Mouse (Mus musculus): ENCODE results near the gene Msi2. TPM values are rescaled to one million over a fixed set of nuclear protein-coding genes. Genes with fewer than 3 reads are reported as not detected.

The Msi2 gene
- polyA plus RNA-seq, 1 experiment from 2014 or later: 3.9 TPM

GRCm38 (mm10) chr11:88515736-88516583 is 202.4 kb downstream of the Msi2 start:
- ATAC-seq (ENCODE audit: low read depth) (no peak), DNase-seq (no peak)
- no peak overlapping the region for H3K4me2 ChIP-seq
- H3K27ac ChIP-seq: no peak overlapping the region
- H3K4me3 ChIP-seq (replicated peaks): no peak overlapping the region
- no peaks in the 10 kb centered on the region for H3K9me3 ChIP-seq (replicated peaks)
- H3K27me3 ChIP-seq: no peaks in the 10 kb centered on the region
- H3K4me1 ChIP-seq (replicated peaks): peaks cover 12% of the 10 kb centered on the region; the same call in 1 of the 2 replicates
- WGBS (ENCODE audit: insufficient replicate concordance): 60% methylated on average over 6 of the region's 6 CpGs
- H3K9ac ChIP-seq: no peak overlapping the region
- no peaks in the 10 kb centered on the region for H3K36me3 ChIP-seq

GRCm38 (mm10) chr11:88515267-88515666 is 203.0 kb downstream of the Msi2 start:
- H3K4me2 ChIP-seq: no peak overlapping the region
- no peaks in the 10 kb centered on the region for H3K27me3 ChIP-seq
- no peak overlapping the region for H3K9ac ChIP-seq
- no peak for ATAC-seq (ENCODE audit: low read depth)
- no peak overlapping the region for H3K4me3 ChIP-seq (replicated peaks)
- no peaks in the 10 kb centered on the region for H3K36me3 ChIP-seq
- 70% methylated on average over 2 of the region's 2 CpGs for WGBS (ENCODE audit: insufficient replicate concordance)
- no peak for DNase-seq
- no peaks in the 10 kb centered on the region for H3K9me3 ChIP-seq (replicated peaks)
- H3K4me1 ChIP-seq (replicated peaks): peaks cover 12% of the 10 kb centered on the region; the same call in 1 of the 2 replicates
- no peak overlapping the region for H3K27ac ChIP-seq

- no peak for DNase-seq
- Histone ChIP-seq H3K4me3 (replicated peaks) (no peak overlapping the region), H3K27me3 (no peaks in the 10 kb centered on the region), H3K4me1 (replicated peaks) (peaks cover 12% of the 10 kb centered on the region; the same call in 1 of the 2 replicates), H3K4me2 (no peak overlapping the region), H3K9ac (no peak overlapping the region), H3K27ac (no peak overlapping the region; the same call in 1 of the 2 replicates), H3K36me3 (no peaks in the 10 kb centered on the region), H3K9me3 (replicated peaks) (no peaks in the 10 kb centered on the region)
- 80% methylated on average over 12 of the region's 12 CpGs for WGBS (ENCODE audit: insufficient replicate concordance)
- ATAC-seq (ENCODE audit: low read depth): no peak
These were observed 204.0 kb downstream of the Msi2 start for GRCm38 (mm10) chr11:88514151-88514926.

GRCm38 (mm10) chr11:88512580-88512979 is 205.7 kb downstream of the Msi2 start:
- 45% methylated on average over 4 of the region's 4 CpGs for WGBS (ENCODE audit: insufficient replicate concordance)
- no peaks in the 10 kb centered on the region for H3K9me3 ChIP-seq (replicated peaks)
- no peaks in the 10 kb centered on the region for H3K36me3 ChIP-seq
- H3K27ac ChIP-seq: no peak overlapping the region
- ATAC-seq (ENCODE audit: low read depth) (no peak), DNase-seq (peak; percentile 11)
- no peak overlapping the region for H3K4me3 ChIP-seq (replicated peaks)
- peaks cover 12% of the 10 kb centered on the region; the same call in 1 of the 2 replicates for H3K4me1 ChIP-seq (replicated peaks)
- H3K4me2 ChIP-seq: no peak overlapping the region
- H3K27me3 ChIP-seq: no peaks in the 10 kb centered on the region
- no peak overlapping the region for H3K9ac ChIP-seq

GRCm38 (mm10) chr11:88510282-88510850 is 207.9 kb downstream of the Msi2 start:
- no peak overlapping the region for H3K4me3 ChIP-seq (replicated peaks)
- no peaks in the 10 kb centered on the region for H3K27me3 ChIP-seq
- H3K9me3 ChIP-seq (replicated peaks): no peaks in the 10 kb centered on the region
- 59% methylated on average over 8 of the region's 8 CpGs for WGBS (ENCODE audit: insufficient replicate concordance)
- H3K4me2 ChIP-seq: no peak overlapping the region
- H3K9ac ChIP-seq: no peak overlapping the region
- no peak overlapping the region for H3K27ac ChIP-seq
- no peaks in the 10 kb centered on the region for H3K36me3 ChIP-seq
- H3K4me1 ChIP-seq (replicated peaks): peaks cover 6% of the 10 kb centered on the region; the same call in 1 of the 2 replicates
- ATAC-seq (ENCODE audit: low read depth) (no peak), DNase-seq (no peak)

- no peak for ATAC-seq (ENCODE audit: low read depth)
- DNase-seq: no peak
- Histone ChIP-seq H3K9ac (no peak overlapping the region), H3K27ac (no peak overlapping the region), H3K4me3 (replicated peaks) (no peak overlapping the region), H3K36me3 (no peaks in the 10 kb centered on the region), H3K27me3 (no peaks in the 10 kb centered on the region), H3K4me1 (replicated peaks) (peaks cover 3% of the 10 kb centered on the region; the same call in 1 of the 2 replicates), H3K4me2 (no peak overlapping the region), H3K9me3 (replicated peaks) (no peaks in the 10 kb centered on the region)
- 75% methylated on average over 4 of the region's 4 CpGs for WGBS (ENCODE audit: insufficient replicate concordance)
These were observed 208.8 kb downstream of the Msi2 start for GRCm38 (mm10) chr11:88509464-88509863.

GRCm38 (mm10) chr11:88508133-88508532 is 210.2 kb downstream of the Msi2 start:
- no peaks in the 10 kb centered on the region for H3K36me3 ChIP-seq
- WGBS (ENCODE audit: insufficient replicate concordance): 81% methylated on average over 7 of the region's 7 CpGs

GRCm38 (mm10) chr11:88506544-88507419 is 211.5 kb downstream of the Msi2 start:
- no peak for ATAC-seq (ENCODE audit: low read depth)
- H3K27ac ChIP-seq: no peak overlapping the region
- no peak for DNase-seq
- no peaks in the 10 kb centered on the region for H3K4me1 ChIP-seq (replicated peaks)
- H3K36me3 ChIP-seq: no peaks in the 10 kb centered on the region
- no peak overlapping the region for H3K4me2 ChIP-seq
- no peaks in the 10 kb centered on the region for H3K27me3 ChIP-seq
- no peak overlapping the region for H3K4me3 ChIP-seq (replicated peaks)
- H3K9ac ChIP-seq: no peak overlapping the region
- H3K9me3 ChIP-seq (replicated peaks): no peaks in the 10 kb centered on the region
- 65% methylated on average over 5 of the region's 5 CpGs for WGBS (ENCODE audit: insufficient replicate concordance)

More at GRCm38 (mm10) chr11:88508133-88508532, 210.2 kb downstream of the Msi2 start:
- no peak overlapping the region for H3K4me2 ChIP-seq
- no peak for ATAC-seq (ENCODE audit: low read depth)
- no peaks in the 10 kb centered on the region for H3K9me3 ChIP-seq (replicated peaks)
- no peak for DNase-seq
- no peaks in the 10 kb centered on the region for H3K4me1 ChIP-seq (replicated peaks)
- no peak overlapping the region for H3K4me3 ChIP-seq (replicated peaks)
- H3K9ac ChIP-seq: no peak overlapping the region
- H3K27ac ChIP-seq: no peak overlapping the region
- H3K27me3 ChIP-seq: no peaks in the 10 kb centered on the region

GRCm38 (mm10) chr11:88506109-88506508 is 212.2 kb downstream of the Msi2 start:
- Histone ChIP-seq H3K36me3 (no peaks in the 10 kb centered on the region), H3K4me3 (replicated peaks) (no peak overlapping the region), H3K27me3 (no peaks in the 10 kb centered on the region), H3K9ac (no peak overlapping the region), H3K9me3 (replicated peaks) (no peaks in the 10 kb centered on the region), H3K4me1 (replicated peaks) (no peaks in the 10 kb centered on the region), H3K27ac (no peak overlapping the region), H3K4me2 (no peak overlapping the region)
- no peak for DNase-seq
- no peak for ATAC-seq (ENCODE audit: low read depth)
- WGBS (ENCODE audit: insufficient replicate concordance): 84% methylated on average over 13 of the region's 13 CpGs

- 74% methylated on average over 6 of the region's 6 CpGs for WGBS (ENCODE audit: insufficient replicate concordance)
- Histone ChIP-seq H3K9ac (no peak overlapping the region), H3K4me2 (no peak overlapping the region), H3K27ac (no peak overlapping the region), H3K9me3 (replicated peaks) (no peaks in the 10 kb centered on the region), H3K4me1 (replicated peaks) (peaks cover 8% of the 10 kb centered on the region), H3K27me3 (no peaks in the 10 kb centered on the region), H3K4me3 (replicated peaks) (no peak overlapping the region), H3K36me3 (no peaks in the 10 kb centered on the region)
- no peak for DNase-seq
- ATAC-seq (ENCODE audit: low read depth): no peak
These were observed 215.7 kb downstream of the Msi2 start for GRCm38 (mm10) chr11:88502566-88502965.
